Mouse (Mus musculus): ENCODE results near the gene Mast4. TPM values are rescaled to one million over a fixed set of nuclear protein-coding genes. Genes with fewer than 3 reads are reported as not detected.

Mast4 gene
- total RNA-seq, 1 experiment from 2014 or later, result 4.1 TPM

DNA sequence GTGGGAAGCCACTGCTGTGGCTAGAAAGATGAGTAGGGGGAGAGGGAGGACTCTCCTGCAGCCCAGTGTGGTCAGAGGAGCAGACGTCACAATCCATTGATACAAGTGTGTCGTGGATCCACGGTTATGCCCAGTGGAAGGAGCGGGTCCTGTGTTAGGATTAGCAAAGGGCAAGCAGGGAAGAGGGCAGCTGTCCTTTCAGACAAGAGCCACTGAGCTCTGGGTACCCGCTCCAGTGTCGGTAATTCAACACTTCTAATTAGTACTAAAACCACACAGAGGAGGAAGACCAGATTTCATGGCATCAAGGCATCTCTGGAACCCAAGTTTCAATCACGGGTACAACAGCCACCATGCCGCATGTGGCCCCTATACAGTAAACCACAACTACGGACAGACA, 14.4 kb downstream of the Mast4 start:
- no peak for ATAC-seq (replicated peaks; ENCODE audit: insufficient number of reproducible peaks, low FRiP score, low TSS enrichment, poor library complexity, severe bottlenecking)

DNA sequence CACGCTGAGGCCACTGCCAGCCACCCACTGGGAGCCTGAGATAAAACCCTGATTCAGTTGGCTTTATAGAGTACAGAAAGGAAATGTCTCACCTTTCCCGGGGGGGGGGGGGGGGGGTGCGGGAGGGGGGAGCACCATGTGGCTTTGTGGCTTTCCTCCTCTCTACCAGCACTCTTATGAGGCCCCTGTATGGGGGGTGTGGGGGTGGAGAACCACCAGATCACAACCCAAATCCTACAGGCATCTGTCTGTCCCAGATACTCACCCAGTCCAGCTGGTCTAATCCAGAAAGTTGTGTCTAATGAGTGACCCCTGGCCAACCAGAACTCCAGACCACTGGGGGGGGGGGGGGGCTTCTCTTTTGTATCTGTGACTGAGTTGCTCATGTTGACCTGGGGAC, 15.0 kb downstream of the Mast4 start:
- no peak for ATAC-seq (replicated peaks; ENCODE audit: insufficient number of reproducible peaks, low FRiP score, low TSS enrichment, poor library complexity, severe bottlenecking)

DNA sequence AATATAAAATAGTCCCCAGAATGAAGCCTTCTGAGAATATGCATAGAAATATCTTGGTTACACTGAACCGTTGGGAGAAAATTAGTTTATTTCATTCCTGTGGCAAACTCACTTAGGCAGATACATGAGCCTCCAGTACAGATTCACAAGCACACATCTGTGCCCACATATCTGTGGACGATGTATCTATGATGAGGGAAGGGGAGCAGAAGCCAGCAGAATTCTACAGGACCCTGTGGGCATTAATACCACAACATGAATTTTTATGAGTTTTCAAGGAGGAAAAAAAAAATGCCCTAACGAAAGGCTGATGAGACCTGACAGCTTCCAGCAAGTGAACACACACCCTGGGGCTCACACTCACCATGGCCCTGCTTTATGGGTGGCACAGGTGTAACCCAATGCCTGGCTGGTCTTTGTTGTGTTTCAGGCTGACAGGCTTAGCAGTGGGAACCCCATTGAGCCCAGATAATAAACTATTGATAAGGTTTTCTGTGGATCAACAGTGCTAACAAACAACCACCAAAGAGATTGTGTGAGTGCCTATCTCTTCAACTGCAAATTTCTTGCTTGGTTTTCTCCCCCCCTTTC, 17.4 kb downstream of the Mast4 start:
- no peak for ATAC-seq (replicated peaks; ENCODE audit: insufficient number of reproducible peaks, low FRiP score, low TSS enrichment, poor library complexity, severe bottlenecking)

DNA sequence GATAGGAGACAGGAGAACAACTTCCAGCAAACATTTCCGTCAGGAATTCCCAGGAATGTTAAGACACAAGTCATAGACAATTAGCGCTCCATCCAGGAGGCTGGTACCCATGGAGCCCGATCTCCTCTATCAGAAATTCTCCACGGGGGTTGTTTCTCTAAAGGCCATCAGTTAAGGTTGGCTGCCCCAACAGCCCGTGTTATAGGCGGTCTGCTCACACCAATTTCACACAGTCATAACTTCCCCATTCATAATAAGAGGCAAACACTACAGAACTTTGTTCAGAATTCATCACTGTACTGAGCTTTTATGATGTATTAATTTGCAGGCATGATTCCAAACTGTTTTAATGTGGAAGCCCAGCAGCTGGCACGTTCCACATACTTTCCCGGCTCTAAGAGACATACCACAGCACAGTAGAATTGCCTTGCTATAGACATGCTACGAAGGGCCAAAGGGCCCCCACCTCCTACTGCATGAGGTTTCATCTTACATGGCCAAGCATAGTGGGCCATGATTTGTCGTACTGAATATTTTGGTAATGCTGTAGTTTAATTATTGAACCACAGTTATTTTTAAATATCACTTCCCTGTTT, 19.1 kb downstream of the Mast4 start:
- no peak for ATAC-seq (replicated peaks; ENCODE audit: insufficient number of reproducible peaks, low FRiP score, low TSS enrichment, poor library complexity, severe bottlenecking)

DNA sequence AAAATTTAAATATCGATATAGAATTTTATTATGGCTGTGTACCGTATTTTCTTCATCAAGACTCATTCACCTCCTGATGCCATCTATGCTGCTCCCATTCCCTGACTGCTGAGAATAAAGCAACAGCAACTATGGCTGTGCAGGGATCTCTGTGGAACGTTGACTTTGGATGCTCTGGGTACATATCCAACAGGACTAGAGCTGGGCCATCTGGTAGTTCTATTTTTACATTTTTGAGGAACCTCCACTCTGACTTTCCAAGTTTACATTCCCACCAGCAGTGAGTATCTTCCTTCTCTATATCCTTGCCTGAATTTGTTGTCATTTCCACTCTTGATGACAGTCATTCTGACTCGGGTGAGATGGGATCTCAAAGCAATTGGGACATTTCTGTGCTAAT, 26.0 kb downstream of the Mast4 start:
- ATAC-seq (replicated peaks; ENCODE audit: insufficient number of reproducible peaks, low FRiP score, low TSS enrichment, poor library complexity, severe bottlenecking), result no peak

DNA sequence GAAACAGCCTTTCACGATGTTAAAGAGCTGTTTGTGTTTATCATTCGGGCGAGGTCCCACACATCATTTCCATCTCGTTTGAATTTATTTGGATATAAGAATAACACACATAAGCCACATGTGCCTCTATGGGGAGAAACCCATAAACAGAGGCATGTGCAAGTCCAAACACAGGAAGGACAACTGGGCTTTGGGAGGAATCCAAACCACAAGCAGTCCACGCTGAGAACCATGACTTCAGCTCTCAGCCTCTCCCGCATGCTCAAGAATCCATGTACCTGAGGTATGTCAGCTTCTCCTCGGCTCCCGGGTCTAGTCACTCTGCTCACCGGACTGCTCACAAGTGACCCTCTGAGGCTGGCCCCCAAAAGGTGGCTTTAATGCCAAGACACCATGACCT, 30.5 kb downstream of the Mast4 start:
- ATAC-seq (replicated peaks; ENCODE audit: insufficient number of reproducible peaks, low FRiP score, low TSS enrichment, poor library complexity, severe bottlenecking), result no peak

DNA sequence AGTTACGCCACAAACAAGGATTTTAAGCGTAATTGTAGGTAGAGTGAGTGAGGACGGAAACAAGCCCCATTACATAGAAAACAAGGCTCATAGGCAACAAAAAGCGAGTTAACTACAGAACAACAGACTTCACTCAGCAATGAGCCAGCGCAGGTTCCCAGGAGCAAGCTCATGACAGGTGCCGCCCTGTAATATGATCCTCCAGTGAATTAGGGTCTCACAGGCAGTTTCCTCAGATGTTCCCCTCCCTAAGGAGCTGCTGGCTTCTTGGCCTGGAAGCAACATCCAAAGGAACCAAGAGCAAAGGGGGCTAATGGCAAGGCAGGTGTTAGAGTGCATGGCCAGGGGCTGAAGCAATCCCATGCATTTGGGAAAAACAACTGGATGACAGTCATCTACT, 31.8 kb downstream of the Mast4 start:
- no peak for ATAC-seq (replicated peaks; ENCODE audit: insufficient number of reproducible peaks, low FRiP score, low TSS enrichment, poor library complexity, severe bottlenecking)

DNA sequence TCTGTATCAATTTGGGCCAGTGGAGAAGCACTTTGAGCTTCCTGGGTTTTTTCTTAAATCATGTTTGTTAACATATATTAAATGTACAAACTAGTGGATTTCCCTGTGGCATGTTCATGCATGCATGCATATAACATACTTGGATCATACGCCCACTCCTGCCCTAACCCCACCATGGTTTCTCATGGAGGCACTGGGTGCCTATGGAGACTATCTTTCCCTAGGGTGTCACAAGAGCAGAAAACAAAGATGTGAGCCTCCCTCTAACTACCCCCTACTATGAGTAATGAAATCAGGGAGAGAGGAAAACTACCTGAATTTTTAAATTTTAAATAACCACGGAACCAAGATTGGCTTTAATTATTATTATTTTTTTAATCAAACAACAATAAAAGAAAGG, 32.2 kb downstream of the Mast4 start:
- ATAC-seq (replicated peaks; ENCODE audit: insufficient number of reproducible peaks, low FRiP score, low TSS enrichment, poor library complexity, severe bottlenecking), result no peak

DNA sequence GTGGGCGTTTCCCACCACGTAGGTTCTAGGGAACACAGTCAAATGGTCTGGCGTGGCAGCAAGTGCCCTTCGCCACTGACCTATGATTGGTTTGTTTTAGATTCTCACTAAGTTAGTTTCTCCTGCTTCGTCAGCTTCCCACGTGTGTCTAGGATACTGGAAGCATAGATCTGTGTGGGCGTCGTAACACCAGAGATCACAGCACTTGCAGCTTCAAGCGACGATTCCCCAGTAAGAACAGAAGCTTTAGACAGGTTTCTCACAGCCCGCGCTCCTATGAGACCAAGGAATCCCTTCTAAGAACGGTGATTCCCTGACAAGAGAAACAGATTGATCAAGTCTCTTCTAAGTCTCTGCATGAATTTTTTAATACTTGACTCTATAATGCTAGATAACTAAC, 39.9 kb downstream of the Mast4 start:
- ATAC-seq (replicated peaks; ENCODE audit: insufficient number of reproducible peaks, low FRiP score, low TSS enrichment, poor library complexity, severe bottlenecking), result no peak

DNA sequence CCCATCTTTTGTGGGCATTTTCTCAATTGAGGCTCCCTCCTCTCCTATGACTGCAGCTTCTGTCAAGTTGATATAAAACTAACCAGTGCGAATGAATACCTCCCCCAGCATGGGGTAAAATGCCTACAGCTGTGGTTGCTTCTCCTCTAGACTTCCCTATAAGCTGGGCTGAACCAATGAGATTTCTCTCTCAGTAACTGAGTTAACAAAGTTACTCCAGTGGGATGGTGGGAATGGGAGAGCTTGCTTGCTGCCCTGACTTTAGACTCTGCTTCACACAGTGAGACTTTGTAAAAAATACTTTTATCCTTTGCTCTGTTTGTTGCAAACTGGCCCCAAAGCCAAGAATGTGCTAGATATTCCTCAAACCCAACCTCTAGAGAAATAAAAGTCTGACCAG, 41.2 kb downstream of the Mast4 start:
- no peak for ATAC-seq (replicated peaks; ENCODE audit: insufficient number of reproducible peaks, low FRiP score, low TSS enrichment, poor library complexity, severe bottlenecking)

DNA sequence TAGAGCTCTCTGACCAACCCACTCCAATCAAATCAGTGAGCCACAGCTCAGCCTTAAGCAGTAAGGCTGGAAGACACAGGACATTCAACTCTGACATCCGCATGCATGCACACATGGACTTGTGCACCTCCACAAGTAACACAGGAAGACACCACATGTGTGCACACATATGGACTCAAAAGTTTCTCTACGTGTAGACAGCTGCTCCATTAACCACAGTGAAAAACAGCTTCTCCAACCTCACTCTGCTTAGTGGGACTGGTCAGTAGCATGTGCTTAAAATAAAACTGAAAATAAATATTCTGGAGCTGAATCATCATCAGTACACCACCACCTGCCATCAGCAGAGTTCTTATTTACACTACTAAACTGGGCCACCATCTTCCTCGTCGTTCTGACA, 43.2 kb downstream of the Mast4 start:
- ATAC-seq (replicated peaks; ENCODE audit: insufficient number of reproducible peaks, low FRiP score, low TSS enrichment, poor library complexity, severe bottlenecking), result no peak

DNA sequence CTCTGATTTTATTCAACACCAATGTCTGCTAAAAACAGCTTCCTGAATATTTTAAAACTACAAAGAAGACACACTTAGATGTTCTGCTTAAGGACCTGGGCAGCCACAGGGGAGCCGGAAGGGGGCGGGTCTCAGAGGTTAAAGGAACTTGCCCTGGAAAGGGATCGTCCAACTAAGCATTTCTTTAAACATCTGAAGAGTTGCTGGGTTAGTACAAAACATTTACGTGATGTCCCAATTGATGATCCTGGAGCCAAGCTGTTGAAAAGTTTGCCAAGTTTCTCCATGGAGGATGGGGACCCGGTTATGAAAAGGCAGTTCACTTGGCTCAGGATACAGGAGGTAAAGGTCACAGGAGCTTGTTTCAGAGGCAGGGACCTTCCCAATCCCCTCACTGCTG, 48.5 kb downstream of the Mast4 start:
- no peak for ATAC-seq (replicated peaks; ENCODE audit: insufficient number of reproducible peaks, low FRiP score, low TSS enrichment, poor library complexity, severe bottlenecking)

DNA sequence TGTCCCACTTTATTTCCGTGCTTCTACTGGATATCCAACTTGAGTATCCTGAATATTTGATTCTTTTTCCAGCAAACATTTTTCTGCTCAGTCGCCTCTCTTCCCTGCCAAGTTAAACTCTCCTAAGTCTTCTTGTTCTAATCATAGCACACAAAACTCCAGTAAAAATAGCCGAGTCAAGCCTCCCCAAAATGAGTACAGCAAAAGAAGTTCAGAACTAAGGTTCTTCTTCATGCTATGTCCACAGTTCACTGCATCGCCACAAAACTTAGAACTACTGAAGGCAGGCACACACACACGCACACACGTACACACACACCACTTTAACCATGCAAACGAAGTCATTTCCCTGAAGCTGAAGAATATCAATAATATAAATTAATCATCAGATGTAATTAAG, 49.3 kb downstream of the Mast4 start:
- no peak for ATAC-seq (replicated peaks; ENCODE audit: insufficient number of reproducible peaks, low FRiP score, low TSS enrichment, poor library complexity, severe bottlenecking)

DNA sequence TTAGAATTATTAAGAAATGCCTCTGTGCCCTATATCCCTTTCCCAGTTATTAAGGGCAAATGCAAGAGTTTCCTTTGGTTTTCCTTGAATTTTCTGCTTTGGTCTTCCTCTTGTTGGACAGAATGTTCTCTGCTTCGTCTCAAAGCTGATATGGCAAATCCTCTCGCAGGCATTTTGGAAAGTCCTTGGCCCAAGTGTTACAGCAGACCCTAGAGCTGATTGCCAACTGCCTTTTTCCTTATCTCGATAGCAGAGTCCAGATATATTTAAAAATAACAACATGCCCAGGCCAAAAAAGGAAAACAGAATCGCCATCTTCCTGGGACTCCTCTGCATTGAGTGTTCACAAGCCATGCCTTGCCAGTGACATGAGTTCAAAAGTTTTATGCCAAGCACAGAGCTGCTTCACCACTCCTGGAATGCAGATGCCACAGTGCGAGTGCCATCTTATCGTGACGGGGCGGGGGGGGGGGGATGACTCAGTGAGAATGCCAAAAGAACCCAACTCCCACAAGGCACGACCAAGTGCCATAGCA, 63.4 kb downstream of the Mast4 start:
- no peak for ATAC-seq (replicated peaks; ENCODE audit: insufficient number of reproducible peaks, low FRiP score, low TSS enrichment, poor library complexity, severe bottlenecking)

DNA sequence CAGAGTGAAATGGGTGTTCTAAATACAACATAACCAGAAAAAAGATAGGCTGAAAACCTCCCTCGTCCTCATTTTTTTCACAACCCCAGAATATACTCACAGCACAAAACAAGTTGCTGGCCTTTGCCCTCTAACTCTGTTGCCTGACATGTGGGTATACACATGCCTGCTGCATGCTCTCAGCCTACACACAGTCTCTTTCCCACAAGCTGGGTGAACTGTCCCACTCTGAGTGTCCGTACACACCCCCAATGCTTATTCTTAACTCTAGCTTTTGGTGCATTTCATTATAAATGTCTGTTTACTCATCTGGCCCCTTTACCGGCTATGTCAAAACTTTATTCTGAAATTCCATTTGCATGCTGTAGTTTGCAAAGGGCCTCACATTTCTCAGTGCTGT, 71.6 kb downstream of the Mast4 start:
- ATAC-seq (replicated peaks; ENCODE audit: insufficient number of reproducible peaks, low FRiP score, low TSS enrichment, poor library complexity, severe bottlenecking), result no peak

DNA sequence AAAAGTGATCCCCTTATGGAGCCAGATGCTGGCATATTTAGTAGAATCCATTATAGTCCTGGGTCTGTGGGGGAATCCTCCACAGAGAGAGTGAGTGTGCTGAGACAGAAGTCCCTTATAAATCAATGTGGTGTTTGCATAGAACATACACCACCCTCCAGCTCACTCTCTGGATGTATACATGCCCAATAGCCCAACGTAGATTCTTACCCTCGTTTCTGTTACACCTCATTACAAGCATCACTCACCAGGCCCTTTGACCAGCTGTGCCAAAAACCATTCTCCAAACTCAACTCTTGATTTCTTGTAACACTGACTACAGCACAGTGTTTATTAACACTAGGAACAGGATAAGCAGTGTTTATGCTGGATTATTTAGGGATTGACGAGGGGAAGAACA, 72.2 kb downstream of the Mast4 start:
- no peak for ATAC-seq (replicated peaks; ENCODE audit: insufficient number of reproducible peaks, low FRiP score, low TSS enrichment, poor library complexity, severe bottlenecking)

DNA sequence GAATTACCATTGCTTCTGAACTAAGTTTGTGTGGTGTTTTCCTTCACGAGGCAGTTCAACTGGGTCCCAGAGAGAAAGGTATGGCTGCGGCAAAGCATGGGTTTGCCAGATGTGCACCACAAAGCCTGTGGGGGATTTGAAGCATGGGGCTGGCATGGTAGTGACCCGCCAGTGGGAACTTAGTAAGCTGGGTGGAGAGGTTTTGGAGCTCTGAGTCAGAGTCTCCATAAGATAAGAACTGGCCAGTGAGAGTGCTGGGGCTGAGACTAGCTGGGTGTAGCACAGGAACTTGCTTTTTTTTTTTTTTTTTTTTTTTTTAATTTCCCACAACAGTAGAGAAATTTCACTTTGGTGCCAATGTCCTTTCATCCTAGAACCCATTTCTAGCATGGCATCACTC, 73.9 kb downstream of the Mast4 start:
- no peak for ATAC-seq (replicated peaks; ENCODE audit: insufficient number of reproducible peaks, low FRiP score, low TSS enrichment, poor library complexity, severe bottlenecking)

DNA sequence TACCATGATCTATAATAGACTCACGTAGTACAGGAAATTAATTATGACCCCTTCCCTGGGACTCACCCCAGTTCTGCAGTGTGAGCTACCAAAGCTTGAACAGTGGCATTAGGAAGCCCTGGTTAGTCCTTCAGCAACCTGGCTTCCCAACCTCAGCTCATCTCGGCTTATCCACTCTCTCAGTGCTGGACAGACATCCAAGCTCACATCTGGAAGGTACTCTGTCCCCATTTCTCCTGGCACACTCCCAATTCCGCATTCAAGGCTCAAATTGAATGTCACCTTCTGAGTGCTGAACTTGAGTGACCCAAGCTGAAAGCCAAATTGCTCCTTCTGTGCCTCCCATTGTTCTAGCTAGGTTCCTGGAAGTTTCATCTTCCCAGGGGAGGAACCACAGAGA, 76.2 kb downstream of the Mast4 start:
- ATAC-seq (replicated peaks; ENCODE audit: insufficient number of reproducible peaks, low FRiP score, low TSS enrichment, poor library complexity, severe bottlenecking), result no peak

DNA sequence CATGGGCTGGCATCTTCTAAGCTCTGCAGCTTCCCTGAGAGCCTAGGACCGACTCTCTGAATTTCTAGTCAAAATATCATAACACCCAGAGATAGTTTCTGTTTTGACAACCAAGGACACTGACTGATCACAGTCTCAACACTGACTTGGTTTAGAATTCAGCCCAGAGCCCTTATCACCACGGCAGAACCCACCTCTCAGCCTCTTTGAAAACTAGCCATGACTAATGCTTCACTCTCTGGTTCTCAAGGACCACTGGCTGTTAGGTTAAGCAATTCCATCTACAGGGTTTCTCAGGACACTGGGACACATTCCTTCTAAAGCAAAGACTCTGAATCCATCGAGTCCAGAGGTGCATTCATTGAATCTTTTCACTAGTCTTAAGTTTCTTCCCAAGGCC, 79.4 kb downstream of the Mast4 start:
- ATAC-seq (replicated peaks; ENCODE audit: insufficient number of reproducible peaks, low FRiP score, low TSS enrichment, poor library complexity, severe bottlenecking), result no peak

DNA sequence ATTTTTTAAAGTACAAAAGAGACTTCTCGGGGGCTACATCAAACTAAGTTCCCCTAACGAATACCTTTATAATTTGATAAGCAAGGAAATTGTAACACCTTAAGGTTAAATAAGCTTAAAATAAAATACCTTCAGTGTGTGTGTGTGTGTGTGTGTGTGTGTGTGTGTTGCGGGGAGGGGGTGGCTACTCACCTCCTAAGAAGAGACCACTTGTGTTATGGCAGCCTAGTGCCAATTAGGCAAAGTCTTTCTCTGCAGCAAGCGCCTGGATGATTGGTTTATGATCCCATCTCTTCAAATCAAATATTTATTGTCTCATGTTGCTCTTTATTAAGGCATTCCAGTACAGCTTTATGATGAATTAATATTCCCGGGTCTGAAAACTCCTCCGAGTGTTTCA, 81.2 kb downstream of the Mast4 start:
- no peak for ATAC-seq (replicated peaks; ENCODE audit: insufficient number of reproducible peaks, low FRiP score, low TSS enrichment, poor library complexity, severe bottlenecking)

All from monocyte, adult 5-6 weeks (primary cell).